Mouse (Mus musculus) forebrain, embryonic 12.5 days (tissue): ENCODE measurements around the gene Pip5k1b. TPM values are rescaled to one million over a fixed set of nuclear protein-coding genes. Genes with fewer than 3 reads are reported as not detected.
A peak's percentile ranks its signal among the peaks of the same experiment; 100 is the strongest.

Source experiments
- ATAC-seq: fragments of 200-750 bp; cut with Nextera tagmentation; 2 replicates; pipeline ENCODE4 v1.8.0; 2017; ENCODE audit warnings: moderate TSS enrichment; ENCODE audit not compliant: low FRiP score
- H3K27ac ChIP-seq: fragments of 300-500 bp; sonication (generic); 2 replicates; pipeline ENCODE4 v1.5.1; 2016; ENCODE audit warnings: mild to moderate bottlenecking
- H3K27me3 ChIP-seq: fragments of 300-500 bp; sonication (generic); 2 replicates; pipeline ENCODE4 v1.6.1; 2016; ENCODE audit warnings: mild to moderate bottlenecking
- H3K36me3 ChIP-seq: fragments of 300-500 bp; sonication (generic); replicated peaks from 2 replicates; pipeline ENCODE4 v1.6.1; 2016; ENCODE audit warnings: mild to moderate bottlenecking
- H3K4me1 ChIP-seq: fragments of 300-500 bp; sonication (generic); 2 replicates; pipeline ENCODE4 v1.6.1; 2016
- H3K4me2 ChIP-seq: fragments of 300-500 bp; sonication (generic); 2 replicates; pipeline ENCODE4 v1.6.1; 2016; ENCODE audit warnings: mild to moderate bottlenecking, moderate library complexity
- H3K4me3 ChIP-seq: fragments of 300-500 bp; sonication (generic); replicated peaks from 2 replicates; pipeline ENCODE4 v1.5.1; 2016; ENCODE audit warnings: mild to moderate bottlenecking
- H3K9ac ChIP-seq: fragments of 300-500 bp; sonication (generic); 2 replicates; pipeline ENCODE4 v1.6.1; 2016; ENCODE audit warnings: mild to moderate bottlenecking
- H3K9me3 ChIP-seq: fragments of 300-500 bp; sonication (generic); 2 replicates; pipeline ENCODE4 v1.6.1; 2016
- WGBS: fragments of 180-500 bp; shearing (Covaris S2); methylation state at CpG from one replicate; pipeline ENCODE4 v1.1.7; 2016; 5-methylcytosine and 5-hydroxymethylcytosine counted together
- polyA plus RNA-seq: library from polyadenylated mRNA; unstranded; fragments of >200 nt; fragmentation: Nextera tagmentation; extraction: Ambion mirVana; gene quantifications from 2 replicates; pipeline ENCODE4 v1.2.1, GENCODE M21; 2016

Pip5k1b gene
- polyA plus RNA-seq, 1 experiment from 2014 or later, result 1.5 TPM

- peak within 1 kb of the TSS; percentile 94 for H3K27ac ChIP-seq
- peaks cover 24% of the 10 kb centered on the region for H3K4me1 ChIP-seq
- H3K36me3 ChIP-seq, result no peaks in the 10 kb centered on the region; the same call in 1 of the 2 replicates
- peak within 1 kb of the TSS; percentile 65 for H3K4me2 ChIP-seq
- ATAC-seq, result peak; percentile 98
- WGBS, result under 1% methylated on average over 79 of the region's 92 CpGs
- H3K9me3 ChIP-seq, result no peaks in the 10 kb centered on the region
- H3K27me3 ChIP-seq, result no peaks in the 10 kb centered on the region
- H3K4me3 ChIP-seq, result peak within 1 kb of the TSS; percentile 83
- peak within 1 kb of the TSS; percentile 89 for H3K9ac ChIP-seq
These were observed 78.5 kb downstream of the Pip5k1b start, which contains the start of gene Fam122a for GRCm38 (mm10) chr19:24476929-24477882. Fam122a (minus strand) TSS chr19:24477356.

DNA sequence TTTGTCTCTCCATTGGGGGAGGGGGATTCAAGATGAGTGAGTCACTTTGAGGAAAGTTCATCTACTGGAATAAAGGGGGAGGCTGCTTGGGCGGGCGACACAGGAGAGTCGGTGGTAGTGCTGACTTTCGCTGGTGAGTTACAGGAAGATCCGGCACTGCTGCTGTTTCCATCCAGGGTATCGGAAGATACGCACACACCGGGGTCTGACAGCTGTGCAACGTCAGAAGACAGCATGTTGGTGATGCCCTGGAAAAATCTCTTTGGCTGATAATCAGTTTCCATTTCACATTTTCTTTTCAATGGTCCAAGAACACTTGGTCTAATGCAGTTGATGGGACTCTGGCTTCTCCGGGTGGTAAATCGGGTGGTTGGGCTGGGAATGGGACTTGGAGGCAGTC lies 79.2 kb downstream of the Pip5k1b start:
- Histone ChIP-seq H3K9ac (peak overlapping the region; percentile 89), H3K4me3 (peak overlapping the region; percentile 83), H3K4me2 (peak overlapping the region; percentile 65), H3K9me3 (no peaks in the 10 kb centered on the region), H3K27me3 (no peaks in the 10 kb centered on the region), H3K4me1 (peaks cover 24% of the 10 kb centered on the region), H3K36me3 (no peaks in the 10 kb centered on the region; the same call in 1 of the 2 replicates), H3K27ac (peak overlapping the region; percentile 94)
- ATAC-seq, result no peak
- 3% methylated on average over 11 of the region's 11 CpGs for WGBS

GRCm38 (mm10) chr19:24475281-24475680 lies 80.4 kb downstream of the Pip5k1b start:
- H3K4me2 ChIP-seq, result peak overlapping the region; percentile 22; the same call in 1 of the 2 replicates

DNA sequence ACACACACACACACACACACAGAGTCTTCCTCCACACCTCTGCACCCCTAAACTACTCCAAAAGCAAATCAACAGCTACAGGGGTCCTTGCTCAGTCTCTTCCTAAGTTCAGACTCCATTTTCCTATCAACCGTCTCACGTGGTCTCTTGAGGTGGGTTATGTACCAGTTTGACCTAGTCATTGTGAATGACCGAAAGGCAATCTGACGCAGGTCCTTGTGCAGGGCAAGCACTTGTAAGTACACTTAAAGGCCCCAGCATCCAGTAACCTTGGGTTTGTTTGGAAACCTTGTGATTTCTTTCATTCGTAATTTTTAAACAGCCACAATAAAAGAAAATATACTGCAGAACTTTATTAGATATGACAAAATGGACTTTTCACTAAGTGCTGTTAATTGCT lies 83.2 kb downstream of the Pip5k1b start:
- Histone ChIP-seq H3K36me3 (no peaks in the 10 kb centered on the region; the same call in 1 of the 2 replicates), H3K4me1 (peaks cover 16% of the 10 kb centered on the region), H3K4me3 (no peak overlapping the region), H3K9me3 (no peaks in the 10 kb centered on the region), H3K9ac (no peak overlapping the region), H3K27ac (no peak overlapping the region), H3K27me3 (no peaks in the 10 kb centered on the region), H3K4me2 (no peak overlapping the region)
- ATAC-seq, result no peak
- 92% methylated on average over 5 of the region's 5 CpGs for WGBS

More at GRCm38 (mm10) chr19:24475281-24475680, 80.4 kb downstream of the Pip5k1b start:
- H3K4me1 ChIP-seq, result peaks cover 24% of the 10 kb centered on the region
- H3K9ac ChIP-seq, result no peak overlapping the region
- WGBS, result 85% methylated on average over 6 of the region's 6 CpGs
- H3K36me3 ChIP-seq, result no peaks in the 10 kb centered on the region; the same call in 1 of the 2 replicates
- H3K27ac ChIP-seq, result no peak overlapping the region
- no peak overlapping the region for H3K4me3 ChIP-seq
- no peak for ATAC-seq
- H3K27me3 ChIP-seq, result no peaks in the 10 kb centered on the region
- H3K9me3 ChIP-seq, result no peaks in the 10 kb centered on the region

GRCm38 (mm10) chr19:24471538-24471937 lies 84.1 kb downstream of the Pip5k1b start:
- no peak for ATAC-seq
- Histone ChIP-seq H3K4me2 (no peak overlapping the region), H3K4me3 (no peak overlapping the region), H3K36me3 (no peaks in the 10 kb centered on the region; the same call in 1 of the 2 replicates), H3K4me1 (peaks cover 15% of the 10 kb centered on the region), H3K27me3 (no peaks in the 10 kb centered on the region), H3K27ac (no peak overlapping the region), H3K9me3 (no peaks in the 10 kb centered on the region), H3K9ac (no peak overlapping the region)
- WGBS, result 92% methylated on average over 6 of the region's 6 CpGs

DNA sequence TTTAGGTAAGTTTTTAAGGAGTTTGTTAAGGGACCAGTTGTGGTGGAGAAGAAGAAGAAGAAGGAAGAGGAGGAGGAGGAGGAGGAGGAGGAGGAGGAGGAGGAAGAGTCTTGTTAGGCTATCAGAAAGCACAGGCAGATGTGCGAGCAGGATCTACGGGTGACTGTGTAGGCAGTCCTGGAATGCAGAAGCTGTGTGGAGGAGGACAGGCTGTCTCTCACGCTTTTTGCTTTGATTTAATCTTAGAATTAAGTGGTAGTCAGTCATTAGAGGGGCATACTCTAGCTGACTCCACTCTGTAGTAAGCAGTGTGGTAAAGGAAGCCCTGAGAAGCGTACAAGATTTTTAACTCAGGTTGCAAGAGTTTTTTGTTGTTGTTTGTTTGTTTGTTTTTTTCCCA lies 86.5 kb downstream of the Pip5k1b start:
- no peak overlapping the region for H3K27ac ChIP-seq
- no peak overlapping the region for H3K4me2 ChIP-seq
- no peaks in the 10 kb centered on the region for H3K4me1 ChIP-seq
- no peak for ATAC-seq
- H3K27me3 ChIP-seq, result no peaks in the 10 kb centered on the region
- H3K36me3 ChIP-seq, result no peaks in the 10 kb centered on the region; the same call in 1 of the 2 replicates
- no peak overlapping the region for H3K9ac ChIP-seq
- no peak overlapping the region for H3K4me3 ChIP-seq
- 84% methylated on average over 4 of the region's 4 CpGs for WGBS
- no peaks in the 10 kb centered on the region for H3K9me3 ChIP-seq

GRCm38 (mm10) chr19:24468616-24469015 lies 87.1 kb downstream of the Pip5k1b start:
- H3K4me2 ChIP-seq, result no peak overlapping the region
- H3K27ac ChIP-seq, result no peak overlapping the region
- H3K27me3 ChIP-seq, result no peaks in the 10 kb centered on the region
- no peaks in the 10 kb centered on the region; the same call in 1 of the 2 replicates for H3K36me3 ChIP-seq
- H3K9me3 ChIP-seq, result no peaks in the 10 kb centered on the region
- no peaks in the 10 kb centered on the region for H3K4me1 ChIP-seq
- no peak for ATAC-seq
- whole genome bisulfite sequencing, result 66% methylated on average over 3 of the region's 3 CpGs
- no peak overlapping the region for H3K9ac ChIP-seq
- H3K4me3 ChIP-seq, result no peak overlapping the region

GRCm38 (mm10) chr19:24463011-24463410 lies 92.7 kb downstream of the Pip5k1b start:
- Histone ChIP-seq H3K27me3 (no peaks in the 10 kb centered on the region), H3K4me2 (no peak overlapping the region), H3K4me3 (no peak overlapping the region), H3K4me1 (no peaks in the 10 kb centered on the region), H3K9ac (no peak overlapping the region), H3K27ac (no peak overlapping the region), H3K36me3 (no peaks in the 10 kb centered on the region), H3K9me3 (no peaks in the 10 kb centered on the region)
- no peak for ATAC-seq
- 83% methylated on average over 3 of the region's 3 CpGs for WGBS

DNA sequence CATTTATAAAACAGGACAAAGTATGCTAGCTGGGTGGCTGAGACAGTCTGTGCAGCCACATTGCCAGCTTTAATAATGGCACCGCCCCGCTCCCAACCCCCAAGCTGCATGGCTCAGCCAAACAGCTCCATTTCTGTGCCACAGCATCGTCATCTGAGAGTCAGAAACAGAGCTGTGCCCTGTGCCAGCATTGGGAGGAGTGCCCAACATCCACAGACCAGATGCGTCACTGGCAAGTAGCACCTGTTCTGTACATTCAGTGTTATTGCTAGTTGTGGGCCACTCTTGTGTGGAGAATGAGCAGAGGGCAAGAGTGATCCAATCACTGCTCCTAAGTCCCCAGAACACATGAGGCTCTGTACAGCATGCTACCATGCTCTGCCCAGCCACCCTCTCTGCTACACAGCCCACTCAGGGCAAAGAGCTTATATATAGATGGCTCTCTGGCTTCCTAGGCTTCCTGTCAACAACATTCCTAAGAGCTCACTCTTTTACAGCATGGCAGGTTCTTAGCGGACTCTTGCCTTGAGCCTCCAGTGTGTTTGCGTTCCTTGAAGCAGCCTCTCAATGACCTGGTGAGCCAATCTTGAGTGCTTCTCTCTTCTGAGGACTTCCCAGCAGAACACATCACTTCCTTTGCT lies 99.0 kb downstream of the Pip5k1b start:
- 92% methylated on average over 6 of the region's 6 CpGs for WGBS
- Histone ChIP-seq H3K4me1 (peaks cover 22% of the 10 kb centered on the region), H3K4me2 (no peak overlapping the region), H3K9me3 (no peaks in the 10 kb centered on the region), H3K27ac (no peak overlapping the region), H3K4me3 (no peak overlapping the region), H3K9ac (no peak overlapping the region), H3K36me3 (no peaks in the 10 kb centered on the region), H3K27me3 (no peaks in the 10 kb centered on the region)
- ATAC-seq, result no peak

DNA sequence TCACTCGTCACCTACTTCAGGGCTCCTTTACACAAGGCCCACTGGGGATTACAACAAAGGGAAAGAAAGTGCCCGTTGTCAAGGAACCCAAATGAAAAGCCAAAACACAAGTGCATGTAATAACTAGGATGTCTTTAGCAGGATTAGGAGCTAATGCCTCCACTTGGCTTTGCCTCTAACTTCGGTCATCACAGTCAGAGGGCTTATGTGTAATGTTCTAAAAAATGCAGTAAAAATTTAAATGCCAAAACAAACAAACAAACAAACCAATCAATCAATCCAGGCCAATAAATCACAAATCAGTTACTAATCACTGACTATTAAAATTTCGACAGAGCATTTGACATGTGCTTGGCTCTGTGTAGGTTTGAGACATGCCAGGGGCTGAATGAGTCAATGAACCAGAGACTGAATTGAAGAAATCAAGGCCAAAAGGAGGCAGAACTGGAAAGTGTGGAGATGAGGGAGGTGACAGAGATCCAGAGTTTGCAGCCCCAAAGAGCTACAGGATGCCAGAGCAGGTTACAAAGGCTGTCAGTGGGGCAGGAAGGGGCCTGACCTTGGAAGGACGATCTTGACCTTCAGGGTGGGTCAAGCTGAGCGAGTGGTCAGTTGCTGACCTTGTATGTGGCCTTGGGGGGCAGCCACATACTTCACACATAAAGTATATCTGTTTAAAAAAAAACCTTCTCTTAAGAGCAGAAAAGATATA lies 100.3 kb downstream of the Pip5k1b start:
- 74% methylated on average over 6 of the region's 6 CpGs for WGBS
- no peak for ATAC-seq
- H3K9ac ChIP-seq, result no peak overlapping the region

DNA sequence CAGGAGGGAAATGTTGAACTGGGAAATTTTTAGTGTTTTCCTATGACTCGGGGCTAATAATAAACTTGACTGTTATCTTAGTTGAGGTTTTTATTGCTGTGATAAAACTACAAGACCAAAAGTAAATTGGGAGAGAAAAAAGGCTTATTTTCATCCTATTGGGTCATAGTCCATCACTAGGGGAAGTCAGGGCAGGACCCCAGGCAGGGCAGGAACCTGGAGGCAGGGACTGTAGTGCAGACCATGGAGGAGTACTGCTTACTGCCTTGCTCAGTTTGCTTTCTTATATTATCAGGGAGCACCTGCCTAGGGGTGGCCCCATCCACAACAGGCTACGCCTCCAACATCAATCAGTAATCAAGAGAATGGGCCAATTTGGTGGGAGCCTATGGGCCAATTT lies 101.2 kb downstream of the Pip5k1b start:
- H3K4me1 ChIP-seq, result peaks cover 22% of the 10 kb centered on the region
- H3K4me3 ChIP-seq, result no peak overlapping the region
- no peaks in the 10 kb centered on the region for H3K27me3 ChIP-seq
- H3K9me3 ChIP-seq, result no peaks in the 10 kb centered on the region
- 82% methylated on average over 2 of the region's 2 CpGs for WGBS
- H3K27ac ChIP-seq, result no peak overlapping the region
- no peaks in the 10 kb centered on the region for H3K36me3 ChIP-seq
- no peak overlapping the region for H3K4me2 ChIP-seq
- H3K9ac ChIP-seq, result no peak overlapping the region
- ATAC-seq, result no peak

More for the DNA sequence above, 100.3 kb downstream of the Pip5k1b start:
- no peaks in the 10 kb centered on the region for H3K9me3 ChIP-seq
- H3K27me3 ChIP-seq, result no peaks in the 10 kb centered on the region
- no peak overlapping the region for H3K4me3 ChIP-seq
- no peak overlapping the region for H3K4me2 ChIP-seq
- H3K27ac ChIP-seq, result no peak overlapping the region
- no peaks in the 10 kb centered on the region for H3K36me3 ChIP-seq
- peaks cover 22% of the 10 kb centered on the region for H3K4me1 ChIP-seq

DNA sequence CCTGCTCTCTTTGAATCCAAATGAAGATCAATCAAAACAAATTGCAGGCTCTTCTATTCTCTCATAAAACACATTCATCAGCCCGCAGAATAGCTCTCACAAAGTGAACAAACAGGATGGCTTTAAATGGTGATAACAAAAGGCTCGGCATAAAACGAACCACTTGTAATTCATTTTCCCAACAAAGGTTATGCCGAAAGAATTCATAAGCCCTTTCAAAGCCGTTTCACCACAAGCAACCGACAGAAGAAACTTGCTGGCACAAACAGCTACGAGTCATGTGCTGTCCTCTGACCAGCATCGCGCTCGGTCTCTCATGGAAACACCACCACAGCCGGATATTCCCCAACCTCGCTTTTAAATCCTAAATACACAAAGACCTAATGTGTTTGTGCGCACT lies 102.3 kb downstream of the Pip5k1b start:
- H3K36me3 ChIP-seq, result no peaks in the 10 kb centered on the region
- peak; percentile 55; the same call in 1 of the 2 replicates for ATAC-seq
- peak overlapping the region; percentile 41 for H3K4me2 ChIP-seq
- H3K4me1 ChIP-seq, result peaks cover 22% of the 10 kb centered on the region
- H3K9me3 ChIP-seq, result no peaks in the 10 kb centered on the region
- H3K27ac ChIP-seq, result peak overlapping the region; percentile 75
- WGBS, result 19% methylated on average over 13 of the region's 13 CpGs
- H3K27me3 ChIP-seq, result no peaks in the 10 kb centered on the region
- no peak overlapping the region for H3K9ac ChIP-seq
- no peak overlapping the region for H3K4me3 ChIP-seq
